Mouse (Mus musculus) adrenal gland (tissue): ENCODE measurements at regions not wholly inside any gene's neighbourhood (a gene's known extent, or its start where the extent isn't known, plus 50 kb on each side); places are given as distances from the start of the nearest gene placed in this dataset.

Experiments
- intact Hi-C: fragments of 180-260 bp; cut with DNase I; formaldehyde crosslinking; loops from one replicate; pipeline ENCODE4 v1.15.1; 2025

- intact Hi-C loops = no loop called here
Observed at GRCm38 (mm10) chr4:106101904-106102303, 214.1 kb upstream of the Usp24 start.

- intact Hi-C loops = no loop called here
Observed at GRCm38 (mm10) chr4:106102451-106102977, 213.5 kb upstream of the Usp24 start.

GRCm38 (mm10) chr4:106103750-106104635 lies 212.0 kb upstream of the Usp24 start:
- intact Hi-C loops = no loop called here

- intact Hi-C loops = no loop called here
Observed at GRCm38 (mm10) chr4:106112981-106113380, 203.0 kb upstream of the Usp24 start.

- intact Hi-C loops = no loop called here
Observed at GRCm38 (mm10) chr4:106113747-106114146, 202.3 kb upstream of the Usp24 start.

- intact Hi-C loops = no loop called here
Observed at GRCm38 (mm10) chr4:106116611-106117010, 199.4 kb upstream of the Usp24 start.

GRCm38 (mm10) chr4:106121306-106121705 lies 194.7 kb upstream of the Usp24 start:
- intact Hi-C loops = no loop called here

GRCm38 (mm10) chr4:106123038-106123654 lies 192.9 kb upstream of the Usp24 start:
- intact Hi-C loops = no loop called here

GRCm38 (mm10) chr4:106127199-106127598 lies 188.8 kb upstream of the Usp24 start:
- intact Hi-C loops = loop anchor here (5.0 kb wide), 1 partner anchor 85 kb away; no protein-coding TSS in a partner anchor

GRCm38 (mm10) chr4:106127641-106128040 lies 188.4 kb upstream of the Usp24 start:
- intact Hi-C loops = loop anchor here (5.0 kb wide), 1 partner anchor 85 kb away; no protein-coding TSS in a partner anchor

GRCm38 (mm10) chr4:106129327-106129726 lies 186.7 kb upstream of the Usp24 start:
- intact Hi-C loops = loop anchor here (5.0 kb wide), 1 partner anchor 83 kb away; no protein-coding TSS in a partner anchor

- intact Hi-C loops = loop anchor here (5.0 kb wide), 1 partner anchor 82 kb away; no protein-coding TSS in a partner anchor
Observed at GRCm38 (mm10) chr4:106129803-106130202, 186.2 kb upstream of the Usp24 start.

GRCm38 (mm10) chr4:106133746-106134730 lies 182.0 kb upstream of the Usp24 start:
- intact Hi-C loops = no loop called here

- intact Hi-C loops = no loop called here
Observed at GRCm38 (mm10) chr4:106142741-106143140, 173.3 kb upstream of the Usp24 start.

- intact Hi-C loops = no loop called here
Observed at GRCm38 (mm10) chr4:106144351-106145116, 171.5 kb upstream of the Usp24 start.

- intact Hi-C loops = no loop called here
Observed at GRCm38 (mm10) chr4:106146919-106147460, 169.0 kb upstream of the Usp24 start.

- intact Hi-C loops = no loop called here
Observed at GRCm38 (mm10) chr4:106148866-106149265, 167.1 kb upstream of the Usp24 start.

GRCm38 (mm10) chr4:106149471-106150048 lies 166.5 kb upstream of the Usp24 start:
- intact Hi-C loops = no loop called here

- intact Hi-C loops = no loop called here
Observed at GRCm38 (mm10) chr4:106150775-106151174, 165.2 kb upstream of the Usp24 start.
